Mouse (Mus musculus) ES-E14 (cell line): ENCODE measurements around the gene Gm20403. TPM values are rescaled to one million over a fixed set of nuclear protein-coding genes. Genes with fewer than 3 reads are reported as not detected.

Source experiments
- DNase-seq: peaks from one replicate; pipeline ENCODE4 v3.0.0-alpha.2; 2013; ENCODE audit warnings: low read depth, low spot score
- H3K27ac ChIP-seq: 2 replicates; pipeline ENCODE4 v1.5.1; 2012; ENCODE audit warnings: low read depth, mild to moderate bottlenecking, low read length, moderate library complexity, mixed read lengths; ENCODE audit not compliant: poor library complexity, insufficient read depth, severe bottlenecking
- H3K36me3 ChIP-seq: 2 replicates; pipeline ENCODE4 v1.6.1; 2012; ENCODE audit warnings: mild to moderate bottlenecking, low read length, moderate library complexity, mixed read lengths; ENCODE audit not compliant: control insufficient read depth, poor library complexity, insufficient read depth, severe bottlenecking
- H3K4me1 ChIP-seq, 2 experiments: fragments of 150-350 bp in 1 of 2; sonication (generic) in 1 of 2; 2 replicates each; pipeline ENCODE4 v1.6.1; 2012; ENCODE audit warnings: low read length in 2 of 2, mild to moderate bottlenecking in 1 of 2, mixed read lengths in 1 of 2; ENCODE audit not compliant: control insufficient read depth in 2 of 2, insufficient read depth in 2 of 2, poor library complexity in 1 of 2
- H3K4me3 ChIP-seq, 2 experiments: fragments of 150-350 bp in 1 of 2; sonication (generic) in 1 of 2; 2 replicates each; pipeline ENCODE4 v1.5.1; 2012; ENCODE audit warnings: low read length in 2 of 2, low read depth in 1 of 2, mild to moderate bottlenecking in 1 of 2, mixed read lengths in 1 of 2; ENCODE audit not compliant: insufficient read depth in 1 of 2, poor library complexity in 1 of 2, severe bottlenecking in 1 of 2
- H3K9ac ChIP-seq: 2 replicates; pipeline ENCODE4 v1.6.1; 2012; ENCODE audit warnings: low read depth, mild to moderate bottlenecking, low read length, mixed read lengths; ENCODE audit not compliant: poor library complexity, insufficient read depth, severe bottlenecking
- H3K9me3 ChIP-seq: fragments of 150-350 bp; sonication (generic); 2 replicates; pipeline ENCODE4 v1.6.1; 2012; ENCODE audit warnings: low read depth, mild to moderate bottlenecking, low read length; ENCODE audit not compliant: control insufficient read depth, insufficient read depth
- CHD2 ChIP-seq: IDR thresholded peaks from 2 replicates; pipeline ENCODE4 v1.6.1; 2014; ENCODE audit warnings: mild to moderate bottlenecking, low read depth, low read length, inconsistent platforms
- HCFC1 ChIP-seq: IDR thresholded peaks from 2 replicates; pipeline ENCODE4 v1.6.1; 2012; ENCODE audit warnings: low read length, inconsistent platforms, borderline replicate concordance; ENCODE audit not compliant: insufficient read depth
- MAFK ChIP-seq: IDR thresholded peaks from 2 replicates; pipeline ENCODE4 v1.6.1; 2014; ENCODE audit warnings: mild to moderate bottlenecking, low read depth, low read length, inconsistent platforms; ENCODE audit not compliant: insufficient read depth
- ZC3H11A ChIP-seq: IDR thresholded peaks from 2 replicates; pipeline ENCODE4 v1.6.1; 2012; ENCODE audit warnings: low read depth, mild to moderate bottlenecking, inconsistent platforms, low read length, borderline replicate concordance
- ZNF384 ChIP-seq: IDR thresholded peaks from 2 replicates; pipeline ENCODE4 v1.6.1; 2012; ENCODE audit warnings: low read depth, low read length, inconsistent platforms
- in situ Hi-C, 2 experiments: fragments of 600-800 bp; cut with MboI; formaldehyde crosslinking; loops; one replicate each; pipeline ENCODE4 v1.15.1; 2025; ENCODE audit warnings: low sequenced_read_pairs in 2 of 2, inconsistent platforms in 1 of 2; ENCODE audit not compliant: unreplicated experiment in 2 of 2
- total RNA-seq: library from RNA; depleted of rRNA; stranded (reverse); fragments of 300-350 nt; gene quantifications from 2 replicates; pipeline ENCODE4 v1.2.3, GENCODE M21; 2012

Gene Gm20403
- total RNA-seq, 1 experiment = not detected

DNA sequence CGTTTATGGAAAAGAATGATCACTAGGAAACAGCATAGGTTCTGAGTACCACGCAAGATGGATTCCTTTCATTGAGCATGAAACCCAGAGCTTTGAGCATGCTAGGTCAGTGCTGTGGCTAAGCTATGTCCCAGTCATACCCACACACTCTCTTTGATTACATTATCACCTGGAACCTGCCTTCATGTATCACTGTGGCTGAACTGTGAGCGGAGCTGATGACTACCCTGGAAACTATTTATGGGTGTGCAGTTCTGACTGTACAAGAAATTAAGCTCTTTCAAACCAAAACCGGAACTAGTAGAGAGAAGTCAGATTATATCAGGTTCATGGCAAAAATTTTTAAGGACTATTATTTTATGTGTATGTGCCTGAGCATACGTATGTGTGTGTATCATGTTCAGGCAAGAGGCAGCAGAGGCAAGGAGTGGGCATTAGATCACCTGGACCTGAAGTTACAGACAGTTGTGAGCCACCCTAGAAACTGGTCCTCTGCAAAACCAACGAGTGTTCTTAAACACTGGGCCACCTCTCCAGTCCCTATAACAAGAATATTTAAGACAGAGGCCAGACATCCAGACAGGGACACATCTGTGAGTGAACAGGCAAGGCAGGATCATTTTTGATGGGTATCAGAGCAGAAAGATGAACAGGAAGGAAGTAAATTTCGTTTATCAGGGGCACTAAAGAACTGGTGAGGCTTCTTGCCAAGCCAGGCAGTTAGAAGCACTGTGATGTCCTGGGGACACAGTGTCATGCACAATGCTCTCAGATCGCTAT, 30.2 kb upstream of the Gm20403 start:
- no peaks in the 10 kb centered on the region for H3K9me3 ChIP-seq
- no peak overlapping the region for H3K9ac ChIP-seq
- H3K27ac ChIP-seq = no peak overlapping the region
- no peak for TF ChIP-seq HCFC1
- TF ChIP-seq CHD2 = no peak
- no peak for TF ChIP-seq ZC3H11A
- TF ChIP-seq ZNF384 = no peak
- no peak for TF ChIP-seq MAFK
- DNase-seq = no peak
- H3K4me1 ChIP-seq = no peaks in the 10 kb centered on the region
- H3K36me3 ChIP-seq = no peaks in the 10 kb centered on the region
- H3K4me3 ChIP-seq = no peak overlapping the region
- in situ Hi-C loops = no loop called here

DNA sequence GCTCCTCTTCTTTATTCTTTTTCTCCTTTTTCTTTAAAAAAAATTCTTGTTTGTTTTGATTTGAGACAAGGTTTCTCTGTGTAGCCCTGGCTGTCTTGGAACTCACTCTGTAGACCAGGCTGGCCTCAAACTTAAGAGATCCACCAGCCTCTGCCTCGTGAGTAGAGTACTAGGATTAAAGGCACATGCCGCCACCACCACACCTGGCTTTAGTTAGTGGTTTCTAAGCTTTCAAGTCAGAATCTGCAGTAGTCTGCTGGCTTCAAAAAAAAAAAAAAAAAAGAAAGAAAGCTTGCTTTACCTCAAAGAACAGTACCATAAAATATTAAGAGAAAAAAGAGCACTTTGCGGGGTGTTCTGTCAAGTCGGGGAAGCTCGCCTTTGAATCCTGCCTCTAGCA, 29.1 kb upstream of the Gm20403 start:
- no peak overlapping the region for H3K9ac ChIP-seq
- in situ Hi-C loops = no loop called here
- no peaks in the 10 kb centered on the region for H3K4me1 ChIP-seq
- no peak for DNase-seq
- no peaks in the 10 kb centered on the region for H3K9me3 ChIP-seq
- TF ChIP-seq CHD2 = no peak
- no peak for TF ChIP-seq ZC3H11A
- no peak for TF ChIP-seq MAFK
- TF ChIP-seq ZNF384 = no peak
- TF ChIP-seq HCFC1 = no peak
- no peaks in the 10 kb centered on the region for H3K36me3 ChIP-seq
- no peak overlapping the region for H3K27ac ChIP-seq
- H3K4me3 ChIP-seq = no peak overlapping the region

DNA sequence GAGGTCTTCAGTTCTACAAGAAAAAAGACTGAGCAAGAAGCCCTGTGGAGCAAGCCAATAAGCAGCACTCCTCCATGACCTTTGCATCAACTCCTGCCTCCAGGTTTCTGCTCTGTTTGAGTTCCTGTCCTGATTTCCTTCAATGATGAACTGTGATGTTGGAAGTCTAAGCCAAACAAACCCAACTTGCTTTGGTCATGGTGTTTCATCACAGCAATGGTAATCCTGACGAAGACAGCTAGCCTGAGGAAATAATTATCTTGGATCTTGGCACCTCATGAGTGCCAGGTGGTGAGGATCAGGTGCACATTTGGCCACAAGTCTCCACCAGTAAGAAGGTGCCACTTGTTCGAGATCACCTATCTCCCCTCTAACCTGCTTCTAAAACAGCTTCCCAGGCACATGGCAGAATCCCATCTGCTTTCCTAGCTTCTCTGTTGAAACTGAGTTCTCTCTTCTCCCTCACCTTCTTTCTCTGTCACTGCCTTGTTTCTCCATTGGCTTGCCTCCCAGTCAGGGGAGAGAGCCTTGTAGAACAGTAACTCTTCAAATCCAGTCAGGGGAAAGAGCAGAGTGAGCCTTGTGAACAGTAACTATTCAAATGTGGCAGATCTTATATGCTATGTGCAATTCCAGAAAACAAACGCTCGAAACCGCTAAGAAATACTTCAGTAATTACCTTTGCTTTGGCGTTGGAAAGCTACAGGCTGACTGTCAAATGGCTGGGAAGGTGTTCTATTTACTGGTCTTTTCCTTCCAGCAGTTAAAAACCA, 27.5 kb upstream of the Gm20403 start, which contains the start of gene Baz1a:
TSS of gene Baz1a (minus strand) at position 723 of the 773 bp plus-strand sequence.
- no peak for DNase-seq
- Histone ChIP-seq H3K36me3 (no peaks in the 10 kb centered on the region), H3K4me1 (no peaks in the 10 kb centered on the region; a peak in 1 of 4 replicates), H3K9ac (no peak within 1 kb of the TSS), H3K4me3 (no peak within 1 kb of the TSS), H3K9me3 (no peaks in the 10 kb centered on the region), H3K27ac (no peak within 1 kb of the TSS)
- in situ Hi-C loops = no loop called here
- no peak for TF ChIP-seq MAFK

DNA sequence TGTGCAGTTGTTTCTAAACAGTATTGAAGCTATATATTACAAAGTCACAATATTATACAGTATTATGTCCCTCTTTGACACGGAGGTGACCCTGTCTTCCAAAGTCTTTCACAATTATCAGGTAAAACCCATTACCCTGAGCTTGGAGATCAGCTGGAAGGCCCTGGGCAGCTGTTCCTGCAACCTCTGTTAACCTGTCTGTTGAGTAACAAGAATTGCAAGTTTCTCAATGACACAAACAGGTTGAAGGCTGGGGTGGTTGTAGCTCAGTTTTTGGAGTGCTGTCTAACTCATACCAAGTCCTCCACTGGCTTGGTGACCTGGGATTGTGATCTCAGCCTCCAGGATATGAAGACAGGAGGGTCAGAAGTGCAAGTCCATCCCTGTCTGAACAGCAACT, 26.7 kb upstream of the Gm20403 start:
- no peaks in the 10 kb centered on the region for H3K36me3 ChIP-seq
- no peak overlapping the region for H3K4me3 ChIP-seq
- no peak overlapping the region for H3K27ac ChIP-seq
- in situ Hi-C loops = no loop called here
- no peak overlapping the region for H3K9ac ChIP-seq
- TF ChIP-seq ZNF384 (no peak), CHD2 (no peak), HCFC1 (no peak), MAFK (no peak), ZC3H11A (no peak)
- no peaks in the 10 kb centered on the region; a peak in 1 of 4 replicates for H3K4me1 ChIP-seq
- no peak for DNase-seq
- no peaks in the 10 kb centered on the region for H3K9me3 ChIP-seq
